Mouse (Mus musculus) myocyte (in vitro differentiated cells): ENCODE results near the gene Efcc1. TPM values are rescaled to one million over a fixed set of nuclear protein-coding genes. Genes with fewer than 3 reads are reported as not detected.

Experiments
- H3K27me3 ChIP-seq: one replicate; pipeline ENCODE4 v1.6.1; 2011; ENCODE audit not compliant: control insufficient read depth, insufficient read depth, insufficient read length
- H3K36me3 ChIP-seq: one replicate; pipeline ENCODE4 v1.6.1; 2011; ENCODE audit not compliant: control insufficient read depth, insufficient read depth
- H3K4me2 ChIP-seq: one replicate; pipeline ENCODE4 v1.6.1; 2011; ENCODE audit warnings: low read depth, control low read depth
- H3K4me3 ChIP-seq: one replicate; pipeline ENCODE4 v1.5.1; 2011; ENCODE audit warnings: mild to moderate bottlenecking, control low read depth, moderate library complexity
- H3K79me2 ChIP-seq: one replicate; pipeline ENCODE4 v1.6.1; 2011; ENCODE audit not compliant: control insufficient read depth, insufficient read depth
- H3ac ChIP-seq: one replicate; pipeline ENCODE4 v1.6.1; 2011; ENCODE audit not compliant: control insufficient read depth, insufficient read length
- CEBPB ChIP-seq: IDR thresholded peaks from 2 replicates; pipeline ENCODE4 v1.6.1; 2011; ENCODE audit warnings: mild to moderate bottlenecking, moderate library complexity; ENCODE audit not compliant: poor library complexity, insufficient read depth, severe bottlenecking
- E2F4 ChIP-seq: IDR thresholded peaks from one replicate; pipeline ENCODE4 v1.6.1; 2011; ENCODE audit warnings: mild to moderate bottlenecking, control low read depth, moderate library complexity; ENCODE audit not compliant: insufficient read depth
- MAX ChIP-seq: IDR thresholded peaks from one replicate; pipeline ENCODE4 v1.6.1; 2011; ENCODE audit warnings: low read depth, mild to moderate bottlenecking, control low read depth
- MYOD1 ChIP-seq, 3 experiments: IDR thresholded peaks; one replicate each; pipeline ENCODE4 v1.6.1; 2011; ENCODE audit warnings: control low read depth in 2 of 3, low read depth in 2 of 3, mild to moderate bottlenecking in 2 of 3, moderate library complexity in 1 of 3; ENCODE audit not compliant: insufficient read length in 2 of 3, control insufficient read depth in 1 of 3
- MYOG ChIP-seq, 3 experiments: IDR thresholded peaks; one replicate each; pipeline ENCODE4 v1.6.1; 2011; ENCODE audit warnings: control low read depth in 2 of 3, low read depth in 2 of 3, mild to moderate bottlenecking in 2 of 3; ENCODE audit not compliant: insufficient read length in 2 of 3, control insufficient read depth in 1 of 3, insufficient read depth in 1 of 3
- POLR2A ChIP-seq: IDR thresholded peaks from one replicate; pipeline ENCODE4 v1.6.1; 2011; ENCODE audit warnings: low read depth, mild to moderate bottlenecking, control low read depth, moderate library complexity; ENCODE audit not compliant: insufficient read length
- POLR2AphosphoS2 ChIP-seq: IDR thresholded peaks from one replicate; pipeline ENCODE4 v1.6.1; 2011; ENCODE audit warnings: low read depth, control low read depth; ENCODE audit not compliant: insufficient read length
- REST ChIP-seq: IDR thresholded peaks from one replicate; pipeline ENCODE4 v1.6.1; 2011; ENCODE audit warnings: mild to moderate bottlenecking, control low read depth, moderate library complexity; ENCODE audit not compliant: insufficient read depth, insufficient read length
- SRF ChIP-seq: IDR thresholded peaks from one replicate; pipeline ENCODE4 v1.6.1; 2011; ENCODE audit warnings: low read depth; ENCODE audit not compliant: control insufficient read depth, insufficient read length
- TCF12 ChIP-seq: IDR thresholded peaks from one replicate; pipeline ENCODE4 v1.6.1; 2011; ENCODE audit warnings: mild to moderate bottlenecking, control low read depth; ENCODE audit not compliant: poor library complexity, insufficient read depth, severe bottlenecking
- TCF3 ChIP-seq: IDR thresholded peaks from one replicate; pipeline ENCODE4 v1.6.1; 2011; ENCODE audit warnings: low read depth, control low read depth; ENCODE audit not compliant: insufficient read length
- USF1 ChIP-seq: IDR thresholded peaks from one replicate; pipeline ENCODE4 v1.6.1; 2011; ENCODE audit warnings: low read depth, mild to moderate bottlenecking, control low read depth, moderate library complexity
- polyA plus RNA-seq: library from polyadenylated mRNA; unstranded; fragments of >200 nt; fragmentation: generic; extraction: Trizol; gene quantifications from one replicate; pipeline ENCODE4 v1.2.1, GENCODE M21; 2012; ENCODE audit warnings: missing spikeins

Gene Efcc1
- polyA plus RNA-seq, 1 experiment, result 0.04 TPM

GRCm38 (mm10) chr6:87730141-87730540 lies 528 bp upstream of the Efcc1 start:
- Histone ChIP-seq H3K79me2 (no peaks in the 10 kb centered on the region), H3K4me3 (no peak overlapping the region), H3K27me3 (peaks cover 34% of the 10 kb centered on the region), H3K36me3 (no peaks in the 10 kb centered on the region), H3ac (no peak overlapping the region), H3K4me2 (no peak overlapping the region)
- no peak for TF ChIP-seq MAX
- no peak for TF ChIP-seq MYOG (IDR thresholded peaks at IDR 0.05; ENCODE audit: control insufficient read depth in 1 of 3, insufficient read depth in 1 of 3, insufficient read length in 2 of 3, low read depth in 2 of 3)
- TF ChIP-seq USF1, result no peak
- TF ChIP-seq SRF, result no peak
- TF ChIP-seq MYOD1 (IDR thresholded peaks at IDR 0.05; ENCODE audit: control insufficient read depth in 1 of 3, insufficient read length in 2 of 3, low read depth in 2 of 3), result no peak
- no peak for TF ChIP-seq E2F4
- TF ChIP-seq TCF12, result no peak
- TF ChIP-seq REST, result no peak
- no peak for TF ChIP-seq CEBPB
- TF ChIP-seq TCF3, result no peak
- TF ChIP-seq POLR2AphosphoS2, result no peak
- no peak for TF ChIP-seq POLR2A

- H3K4me3 ChIP-seq, result no peak overlapping the region
- no peaks in the 10 kb centered on the region for H3K79me2 ChIP-seq
- H3K36me3 ChIP-seq, result no peaks in the 10 kb centered on the region
- no peak overlapping the region for H3ac ChIP-seq
- peak overlapping the region; percentile 50 for H3K4me2 ChIP-seq
- TF ChIP-seq SRF (no peak), REST (no peak), POLR2A (no peak), POLR2AphosphoS2 (no peak), CEBPB (no peak), TCF12 (no peak), USF1 (no peak), MAX (no peak), MYOD1 (IDR thresholded peaks at IDR 0.05; ENCODE audit: control insufficient read depth in 1 of 3, insufficient read length in 2 of 3, low read depth in 2 of 3) (no peak), MYOG (IDR thresholded peaks at IDR 0.05; ENCODE audit: control insufficient read depth in 1 of 3, insufficient read depth in 1 of 3, insufficient read length in 2 of 3, low read depth in 2 of 3) (no peak), TCF3 (no peak), E2F4 (no peak)
- H3K27me3 ChIP-seq, result peaks cover 36% of the 10 kb centered on the region
Measured at GRCm38 (mm10) chr6:87731463-87732095, 910 bp downstream of the Efcc1 start.

- Histone ChIP-seq H3K79me2 (no peaks in the 10 kb centered on the region), H3K36me3 (no peaks in the 10 kb centered on the region), H3K4me3 (no peak overlapping the region), H3K27me3 (peaks cover 37% of the 10 kb centered on the region), H3K4me2 (no peak overlapping the region), H3ac (no peak overlapping the region)
- TF ChIP-seq POLR2A (no peak), MAX (no peak), TCF12 (no peak), CEBPB (no peak), TCF3 (no peak)
Measured at GRCm38 (mm10) chr6:87732151-87733011, 1.7 kb downstream of the Efcc1 start.

GRCm38 (mm10) chr6:87733131-87733930 lies 2.7 kb downstream of the Efcc1 start:
- H3K79me2 ChIP-seq, result no peaks in the 10 kb centered on the region
- H3K4me3 ChIP-seq, result no peak overlapping the region
- H3K4me2 ChIP-seq, result no peak overlapping the region
- no peaks in the 10 kb centered on the region for H3K36me3 ChIP-seq
- H3ac ChIP-seq, result no peak overlapping the region
- peaks cover 37% of the 10 kb centered on the region for H3K27me3 ChIP-seq
- TF ChIP-seq MAX (no peak), REST (no peak), TCF12 (no peak), SRF (no peak), MYOG (IDR thresholded peaks at IDR 0.05; ENCODE audit: control insufficient read depth in 1 of 3, insufficient read depth in 1 of 3, insufficient read length in 2 of 3, low read depth in 2 of 3) (no peak), CEBPB (no peak), TCF3 (no peak), POLR2AphosphoS2 (no peak), MYOD1 (IDR thresholded peaks at IDR 0.05; ENCODE audit: control insufficient read depth in 1 of 3, insufficient read length in 2 of 3, low read depth in 2 of 3) (no peak), E2F4 (no peak), USF1 (no peak), POLR2A (no peak)
